Mouse (Mus musculus) erythroid progenitor cell, adult 5-6 weeks (primary cell): Measurements from ENCODE around the gene Angptl8. TPM values are rescaled to one million over a fixed set of nuclear protein-coding genes. Genes with fewer than 3 reads are reported as not detected.
A peak's percentile ranks its signal among the peaks of the same experiment; 100 is the strongest.

ENCODE experiments used
- ATAC-seq: replicated peaks from 2 replicates; pipeline ENCODE4 v1.8.0; 2016; ENCODE audit warnings: moderate number of reproducible peaks, mild to moderate bottlenecking, moderate TSS enrichment, inconsistent platforms; ENCODE audit not compliant: poor library complexity, low FRiP score, severe bottlenecking
- total RNA-seq, 2 experiments: library from RNA; stranded (forward) in 1 of 2; stranded (reverse) in 1 of 2; fragments of 150-400 nt in 1 of 2; fragments of 186-747, 209-891 nt in 1 of 2; gene quantifications; 2 replicates each; pipeline versions ENCODE4 v1.2.3 to v1.2.4; 2015 to 2017; ENCODE audit warnings: low replicate concordance in 2 of 2

The Angptl8 gene
- total RNA-seq, 2 experiments from 2014 or later: not detected

- no peak for ATAC-seq
Measured at GRCm38 (mm10) chr9:21808561-21808960, 26.7 kb upstream of the Angptl8 start.

- ATAC-seq: no peak
Measured at GRCm38 (mm10) chr9:21811170-21811569, 24.1 kb upstream of the Angptl8 start.

GRCm38 (mm10) chr9:21816716-21817305 is 18.5 kb upstream of the Angptl8 start:
- ATAC-seq: no peak

- no peak for ATAC-seq
Measured at GRCm38 (mm10) chr9:21818125-21818524, 17.2 kb upstream of the Angptl8 start.

GRCm38 (mm10) chr9:21818561-21818960 is 16.7 kb upstream of the Angptl8 start:
- ATAC-seq: no peak

- ATAC-seq: no peak
Measured at GRCm38 (mm10) chr9:21819181-21819729, 16.1 kb upstream of the Angptl8 start.

GRCm38 (mm10) chr9:21820183-21820582 is 15.1 kb upstream of the Angptl8 start:
- ATAC-seq: no peak

- ATAC-seq: no peak
Measured at GRCm38 (mm10) chr9:21822686-21823085, 12.6 kb upstream of the Angptl8 start.

- ATAC-seq: no peak
Measured at GRCm38 (mm10) chr9:21823957-21824356, 11.4 kb upstream of the Angptl8 start.

- no peak for ATAC-seq
Measured at GRCm38 (mm10) chr9:21824366-21824765, 10.9 kb upstream of the Angptl8 start.

- no peak for ATAC-seq
Measured at GRCm38 (mm10) chr9:21829834-21830460, 5.4 kb upstream of the Angptl8 start.

- no peak for ATAC-seq
Measured at GRCm38 (mm10) chr9:21830461-21830850, 4.9 kb upstream of the Angptl8 start.

GRCm38 (mm10) chr9:21830936-21831335 is 4.4 kb upstream of the Angptl8 start:
- ATAC-seq: no peak

- ATAC-seq: no peak
Measured at GRCm38 (mm10) chr9:21831558-21832240, 3.6 kb upstream of the Angptl8 start.

- no peak for ATAC-seq
Measured at GRCm38 (mm10) chr9:21837690-21838089, 2.4 kb downstream of the Angptl8 start.

- ATAC-seq: 0 out of 2 replicates have a peak, but pooled peaks have one; percentile 35
Measured at GRCm38 (mm10) chr9:21840115-21840787, 4.9 kb downstream of the Angptl8 start.

GRCm38 (mm10) chr9:21841340-21841739 is 6.0 kb downstream of the Angptl8 start:
- no peak for ATAC-seq

GRCm38 (mm10) chr9:21842391-21842790 is 7.1 kb downstream of the Angptl8 start:
- no peak for ATAC-seq

- no peak for ATAC-seq
Measured at GRCm38 (mm10) chr9:21843086-21843485, 7.8 kb downstream of the Angptl8 start.

GRCm38 (mm10) chr9:21845381-21846080 is 10.2 kb downstream of the Angptl8 start:
- no peak for ATAC-seq
